Mouse (Mus musculus) cerebellum, postnatal 36 days (tissue): ENCODE measurements at regions not wholly inside any gene's neighbourhood (a gene's known extent, or its start where the extent isn't known, plus 50 kb on each side); places are given as distances from the start of the nearest gene placed in this dataset.
A peak's percentile ranks its signal among the peaks of the same experiment; 100 is the strongest.

Source experiments
- DNase-seq, 2 experiments: peaks; one replicate each; pipeline ENCODE4 v3.0.0; 2021 to 2022; ENCODE audit warnings: mixed read lengths in 2 of 2

- DNase-seq: no peak
Observed at GRCm38 (mm10) chr13:26026386-26026785, 743.6 kb downstream of the Hdgfl1 start.

GRCm38 (mm10) chr13:26024696-26025095 is 745.3 kb downstream of the Hdgfl1 start:
- DNase-seq: no peak

- DNase-seq: no peak
Observed at GRCm38 (mm10) chr13:26020491-26020890, 749.5 kb downstream of the Hdgfl1 start.

- no peak for DNase-seq
Observed at GRCm38 (mm10) chr13:26009131-26009530, 738.8 kb upstream of the Nrsn1 start.

GRCm38 (mm10) chr13:26004768-26005560 is 734.7 kb upstream of the Nrsn1 start:
- no peak for DNase-seq

DNA sequence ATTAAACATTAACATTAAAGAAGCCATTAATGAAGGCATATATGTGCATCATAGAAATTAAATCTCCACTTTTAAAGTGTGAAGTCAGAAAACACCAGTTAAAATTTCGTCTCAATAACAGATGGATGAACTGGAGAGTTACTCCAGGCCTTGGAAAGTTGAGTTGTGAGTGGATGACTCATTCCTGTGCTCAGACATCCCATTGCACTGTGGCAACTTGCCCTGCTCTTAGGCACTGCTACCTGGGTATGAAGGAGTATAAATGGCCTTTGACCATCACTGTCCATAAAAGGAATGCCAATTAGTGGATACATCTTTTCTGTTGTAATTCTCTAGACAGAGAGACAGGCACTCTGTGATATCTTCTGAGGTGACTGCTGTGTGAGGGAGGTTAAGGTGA is 723.2 kb upstream of the Nrsn1 start:
- DNase-seq: no peak

GRCm38 (mm10) chr13:25989067-25989756 is 718.9 kb upstream of the Nrsn1 start:
- no peak for DNase-seq

DNA sequence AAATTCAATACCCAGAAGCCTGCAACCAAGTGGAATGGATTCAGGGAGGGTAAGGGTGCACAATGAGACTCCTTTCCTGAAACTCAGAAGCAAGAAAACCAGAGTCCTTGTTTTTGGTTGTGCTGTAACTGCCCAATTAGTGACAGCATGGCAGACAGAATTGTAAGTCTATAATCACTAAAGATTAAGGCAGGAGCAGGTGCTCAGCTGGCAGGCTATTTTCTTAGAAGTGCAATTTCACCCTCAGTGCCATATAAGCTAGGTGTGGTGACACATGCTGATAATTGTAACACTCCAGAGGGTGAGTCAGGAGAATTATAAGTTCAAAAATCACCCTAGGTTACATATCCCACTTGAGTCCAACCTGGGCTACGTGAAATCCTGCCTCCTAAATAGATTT is 714.2 kb upstream of the Nrsn1 start:
- DNase-seq: no peak

GRCm38 (mm10) chr13:25983659-25984058 is 713.4 kb upstream of the Nrsn1 start:
- no peak for DNase-seq

DNA sequence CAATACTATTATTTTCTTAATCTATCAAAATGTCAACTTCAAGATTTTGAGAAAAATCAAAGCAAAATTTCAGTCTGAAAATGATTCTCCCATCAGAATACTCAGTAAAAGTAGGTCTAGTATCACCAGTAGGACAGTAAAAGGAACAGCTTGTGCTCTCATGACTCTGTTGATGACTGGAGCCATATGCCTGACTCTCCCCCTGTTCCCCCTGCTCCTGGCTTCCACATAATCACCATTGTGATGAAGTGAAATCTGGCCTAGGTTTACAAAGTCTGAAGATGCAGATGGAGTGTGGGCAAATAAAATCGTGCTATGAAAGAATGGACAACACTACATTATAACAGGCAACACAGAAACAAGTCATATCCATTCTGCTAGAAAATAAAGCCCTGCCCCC is 708.3 kb upstream of the Nrsn1 start:
- no peak for DNase-seq

DNA sequence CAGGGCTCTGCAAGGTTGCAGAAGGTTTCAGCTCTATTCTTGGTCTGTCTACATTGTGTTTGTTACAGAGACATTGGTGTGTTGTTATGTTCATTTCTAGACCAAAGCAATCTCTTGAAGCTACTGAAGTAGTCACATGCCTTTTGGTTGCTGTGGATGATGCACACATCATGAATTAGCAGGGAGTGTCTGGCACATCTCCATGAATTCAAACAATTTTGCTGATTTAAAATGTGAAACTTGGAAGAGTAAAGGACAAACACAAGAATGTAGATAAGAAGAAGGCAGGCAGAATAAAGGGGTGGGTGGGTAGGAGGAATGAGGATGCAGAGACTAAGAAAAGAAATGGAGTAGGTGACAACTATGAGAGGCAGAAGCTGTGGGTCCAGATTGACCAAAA is 688.3 kb upstream of the Nrsn1 start:
- no peak for DNase-seq

- no peak for DNase-seq
Observed at GRCm38 (mm10) chr13:25958153-25958466, 687.8 kb upstream of the Nrsn1 start.

- no peak for DNase-seq
Observed at GRCm38 (mm10) chr13:25957451-25958152, 687.3 kb upstream of the Nrsn1 start.

- DNase-seq: no peak
Observed at GRCm38 (mm10) chr13:25937631-25938030, 667.3 kb upstream of the Nrsn1 start.

DNA sequence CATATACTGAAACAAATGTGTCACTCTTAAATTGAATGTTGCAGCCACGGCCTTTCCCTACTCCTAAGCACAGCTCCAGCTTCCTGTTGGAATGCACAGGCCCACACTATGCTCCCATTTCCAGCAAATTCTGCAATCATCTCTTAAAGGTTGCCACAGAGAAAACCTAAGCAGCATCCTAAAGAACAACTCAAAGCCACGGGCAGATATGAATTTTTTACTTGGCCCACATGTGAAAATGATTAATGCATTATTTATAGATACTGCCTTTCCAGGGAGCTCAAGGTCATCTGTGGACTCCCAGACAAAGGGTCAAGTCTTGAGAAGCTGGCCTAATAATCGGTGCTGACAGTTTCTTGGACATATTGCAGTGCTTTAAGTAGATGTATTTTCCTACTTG is 663.5 kb upstream of the Nrsn1 start:
- DNase-seq: no peak

DNA sequence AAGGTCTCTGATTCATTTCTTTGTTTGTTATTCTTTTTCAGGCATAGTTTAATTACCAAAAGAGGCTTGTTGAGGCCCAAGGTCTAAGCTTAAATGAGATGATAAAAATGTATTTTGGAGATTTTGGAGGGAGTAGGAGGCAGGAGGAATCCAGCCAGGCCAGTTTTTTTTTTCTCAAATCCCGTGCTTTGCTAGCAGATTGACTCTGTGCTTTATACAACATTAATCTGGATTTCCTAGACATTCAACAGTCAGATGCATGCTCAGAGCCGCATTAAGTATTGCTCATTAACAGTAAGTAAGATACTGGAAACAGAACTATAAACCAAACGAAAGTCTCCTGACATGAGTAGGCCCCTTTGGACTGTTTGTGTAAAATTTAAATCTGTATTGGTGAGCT is 662.9 kb upstream of the Nrsn1 start:
- DNase-seq: no peak

GRCm38 (mm10) chr13:25932810-25933209 is 662.5 kb upstream of the Nrsn1 start:
- DNase-seq: peak; percentile 24 to 35

GRCm38 (mm10) chr13:25932365-25932764 is 662.1 kb upstream of the Nrsn1 start:
- DNase-seq: no peak

- no peak for DNase-seq
Observed at GRCm38 (mm10) chr13:25925685-25926084, 655.4 kb upstream of the Nrsn1 start.

DNA sequence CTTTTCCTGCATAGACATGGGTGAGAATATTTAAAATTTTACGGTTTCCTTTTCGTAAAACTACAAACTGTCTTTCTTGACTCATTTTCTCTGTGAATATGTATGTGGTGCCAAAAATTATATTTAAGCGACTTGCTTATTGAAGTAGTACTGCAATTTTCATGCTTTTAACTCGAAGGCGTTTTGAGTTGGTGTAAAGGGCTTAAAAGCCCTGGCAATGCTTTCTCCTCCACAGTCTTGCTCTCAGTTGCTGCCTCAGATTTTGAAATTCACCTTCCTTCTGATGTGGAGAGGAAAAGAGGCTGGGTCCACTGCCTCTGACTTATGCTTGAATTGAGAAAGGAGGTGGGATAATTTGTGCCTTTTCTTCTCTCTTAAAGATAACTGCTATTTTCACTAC is 629.6 kb upstream of the Nrsn1 start:
- DNase-seq: no peak

DNA sequence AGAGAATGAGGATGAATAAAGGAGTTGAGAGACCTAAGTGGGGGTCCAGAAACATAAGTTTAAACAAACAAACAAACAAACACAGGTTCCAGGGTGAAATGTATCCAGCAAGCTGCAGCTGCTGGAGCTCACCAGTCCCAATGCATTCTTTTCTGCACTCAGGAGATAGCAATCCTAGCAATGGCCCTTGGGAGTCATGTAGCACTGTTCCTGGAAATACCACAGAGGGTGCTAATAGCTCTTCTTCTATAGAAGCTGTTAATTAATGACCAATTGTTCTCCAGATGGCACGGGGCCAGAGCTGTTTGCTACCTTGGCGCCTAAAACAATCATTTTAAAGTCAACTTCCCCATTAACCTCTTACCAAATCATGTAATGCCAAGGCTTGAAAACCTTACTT is 622.8 kb upstream of the Nrsn1 start:
- no peak for DNase-seq

DNA sequence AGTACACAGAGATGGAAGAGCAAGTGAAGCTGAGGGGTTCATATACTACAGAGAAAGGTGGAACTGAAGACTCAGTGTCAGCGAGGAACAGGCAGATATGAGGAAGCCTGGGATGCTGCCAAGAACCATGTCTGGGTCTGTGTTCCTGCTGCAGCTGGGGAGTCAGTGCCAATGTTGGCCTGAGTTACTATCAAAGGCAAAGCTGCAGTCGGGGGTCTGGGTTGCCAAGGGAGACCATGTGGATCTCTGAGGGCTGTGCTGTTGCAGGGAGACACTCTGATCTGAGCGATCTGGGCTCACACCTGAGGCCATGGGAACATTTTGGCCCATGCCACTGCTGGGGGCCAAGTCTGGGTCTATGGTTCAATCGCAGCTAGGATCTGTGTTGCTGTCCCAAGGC is 612.5 kb upstream of the Nrsn1 start:
- no peak for DNase-seq

DNA sequence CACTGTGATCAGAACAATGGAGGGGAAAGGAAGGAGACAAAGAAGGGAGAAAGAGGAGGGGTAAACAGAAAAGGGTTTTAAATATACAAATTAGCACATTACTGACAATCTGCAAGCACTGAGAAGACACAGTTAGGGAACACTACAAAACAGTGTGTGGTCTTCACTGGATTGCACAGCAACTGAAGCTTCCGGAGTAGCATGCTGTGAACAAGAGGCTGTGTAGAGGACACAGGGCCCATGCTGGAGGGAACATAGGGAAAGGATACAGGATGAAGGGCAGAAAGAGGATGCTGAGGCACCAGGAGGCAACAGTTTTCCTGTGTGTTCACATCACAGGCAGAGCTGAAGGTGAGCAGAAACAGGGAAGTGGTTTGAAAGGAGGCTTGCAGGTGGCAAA is 598.6 kb upstream of the Nrsn1 start:
- no peak for DNase-seq

- DNase-seq: no peak
Observed at GRCm38 (mm10) chr13:25858207-25858606, 587.9 kb upstream of the Nrsn1 start.
